Mouse (Mus musculus): Measurements from ENCODE around the gene Ppp1r9a.

Gene Ppp1r9a

GRCm38 (mm10) chr6:5010553-5011416, 108.1 kb downstream of the Ppp1r9a start:
- no peak for DNase-seq

GRCm38 (mm10) chr6:5012794-5013193, 110.1 kb downstream of the Ppp1r9a start:
- no peak for DNase-seq

GRCm38 (mm10) chr6:5014567-5014966, 111.8 kb downstream of the Ppp1r9a start:
- no peak for DNase-seq

- DNase-seq: no peak
Measured at GRCm38 (mm10) chr6:5015173-5015572, 112.5 kb downstream of the Ppp1r9a start.

- DNase-seq: no peak
Measured at GRCm38 (mm10) chr6:5017945-5018511, 115.3 kb downstream of the Ppp1r9a start.

GRCm38 (mm10) chr6:5019208-5019607, 116.5 kb downstream of the Ppp1r9a start:
- DNase-seq: no peak

GRCm38 (mm10) chr6:5019969-5020368, 117.3 kb downstream of the Ppp1r9a start:
- no peak for DNase-seq

- DNase-seq: no peak
Measured at GRCm38 (mm10) chr6:5020510-5020909, 117.8 kb downstream of the Ppp1r9a start.

GRCm38 (mm10) chr6:5022677-5023076, 120.0 kb downstream of the Ppp1r9a start:
- DNase-seq: no peak

- DNase-seq: no peak
Measured at GRCm38 (mm10) chr6:5024893-5025292, 122.2 kb downstream of the Ppp1r9a start.

- DNase-seq: no peak
Measured at GRCm38 (mm10) chr6:5026772-5027171, 124.1 kb downstream of the Ppp1r9a start.

GRCm38 (mm10) chr6:5027213-5027612, 124.5 kb downstream of the Ppp1r9a start:
- no peak for DNase-seq

- no peak for DNase-seq
Measured at GRCm38 (mm10) chr6:5027801-5028200, 125.1 kb downstream of the Ppp1r9a start.

- no peak for DNase-seq
Measured at GRCm38 (mm10) chr6:5029205-5029927, 126.6 kb downstream of the Ppp1r9a start.

- DNase-seq: no peak
Measured at GRCm38 (mm10) chr6:5029956-5030355, 127.2 kb downstream of the Ppp1r9a start.

GRCm38 (mm10) chr6:5032986-5033633, 130.4 kb downstream of the Ppp1r9a start:
- DNase-seq: no peak

- no peak for DNase-seq
Measured at GRCm38 (mm10) chr6:5037225-5037624, 134.5 kb downstream of the Ppp1r9a start.

GRCm38 (mm10) chr6:5038140-5038749, 135.5 kb downstream of the Ppp1r9a start:
- DNase-seq: no peak

- DNase-seq: no peak
Measured at GRCm38 (mm10) chr6:5039316-5039715, 136.6 kb downstream of the Ppp1r9a start.

- no peak for DNase-seq
Measured at GRCm38 (mm10) chr6:5045854-5046253, 143.1 kb downstream of the Ppp1r9a start.

- DNase-seq: no peak
Measured at GRCm38 (mm10) chr6:5048025-5048424, 145.3 kb downstream of the Ppp1r9a start.

GRCm38 (mm10) chr6:5052309-5052708, 149.6 kb downstream of the Ppp1r9a start:
- no peak for DNase-seq
